Mouse (Mus musculus): Measurements from ENCODE around the gene Mical3.

The Mical3 gene

GRCm38 (mm10) chr6:121145906-121146305 lies 15.1 kb upstream of the Mical3 start:
- no peak for DNase-seq (ENCODE audit: low spot score in 2 of 2)

- DNase-seq (ENCODE audit: low spot score in 2 of 2), result no peak
Observed at GRCm38 (mm10) chr6:121145010-121145604, 14.3 kb upstream of the Mical3 start.

- DNase-seq (ENCODE audit: low spot score in 2 of 2), result no peak
Observed at GRCm38 (mm10) chr6:121144066-121144465, 13.3 kb upstream of the Mical3 start.

GRCm38 (mm10) chr6:121143439-121143838 lies 12.6 kb upstream of the Mical3 start:
- DNase-seq (ENCODE audit: low spot score in 2 of 2), result no peak

GRCm38 (mm10) chr6:121142298-121142697 lies 11.5 kb upstream of the Mical3 start:
- DNase-seq (ENCODE audit: low spot score in 2 of 2), result no peak

GRCm38 (mm10) chr6:121139271-121139670 lies 8.5 kb upstream of the Mical3 start:
- no peak for DNase-seq (ENCODE audit: low spot score in 2 of 2)

- DNase-seq (ENCODE audit: low spot score in 2 of 2), result no peak
Observed at GRCm38 (mm10) chr6:121138338-121139040, 7.7 kb upstream of the Mical3 start.

- DNase-seq (ENCODE audit: low spot score in 2 of 2), result no peak
Observed at GRCm38 (mm10) chr6:121137222-121137621, 6.4 kb upstream of the Mical3 start.

- DNase-seq (ENCODE audit: low spot score in 2 of 2), result no peak
Observed at GRCm38 (mm10) chr6:121134884-121135283, 4.1 kb upstream of the Mical3 start.

GRCm38 (mm10) chr6:121134249-121134648 lies 3.5 kb upstream of the Mical3 start:
- no peak for DNase-seq (ENCODE audit: low spot score in 2 of 2)

- DNase-seq (ENCODE audit: low spot score in 2 of 2), result peak; percentile 71 to 83
Observed at GRCm38 (mm10) chr6:121130039-121130705, 627 bp downstream of the Mical3 start.

GRCm38 (mm10) chr6:121129506-121129905 lies 1.3 kb downstream of the Mical3 start:
- DNase-seq (ENCODE audit: low spot score in 2 of 2), result no peak

GRCm38 (mm10) chr6:121128736-121129135 lies 2.1 kb downstream of the Mical3 start:
- no peak for DNase-seq (ENCODE audit: low spot score in 2 of 2)

GRCm38 (mm10) chr6:121127726-121128125 lies 3.1 kb downstream of the Mical3 start:
- DNase-seq (ENCODE audit: low spot score in 2 of 2), result no peak

- DNase-seq (ENCODE audit: low spot score in 2 of 2), result no peak
Observed at GRCm38 (mm10) chr6:121126202-121126601, 4.6 kb downstream of the Mical3 start.

GRCm38 (mm10) chr6:121122739-121123241 lies 8.0 kb downstream of the Mical3 start:
- no peak for DNase-seq (ENCODE audit: low spot score in 2 of 2)

GRCm38 (mm10) chr6:121120776-121121175 lies 10.0 kb downstream of the Mical3 start:
- DNase-seq (ENCODE audit: low spot score in 2 of 2), result no peak

GRCm38 (mm10) chr6:121117971-121118755 lies 12.6 kb downstream of the Mical3 start:
- no peak for DNase-seq (ENCODE audit: low spot score in 2 of 2)

- no peak for DNase-seq (ENCODE audit: low spot score in 2 of 2)
Observed at GRCm38 (mm10) chr6:121117142-121117541, 13.7 kb downstream of the Mical3 start.

GRCm38 (mm10) chr6:121116434-121116833 lies 14.4 kb downstream of the Mical3 start:
- no peak for DNase-seq (ENCODE audit: low spot score in 2 of 2)

GRCm38 (mm10) chr6:121111448-121112055 lies 19.2 kb downstream of the Mical3 start:
- DNase-seq (ENCODE audit: low spot score in 2 of 2), result no peak
